Comparison of ENCODE assay signal across 21 mouse cellular contexts in genomic region chr5:110474156-110474555, GRCm38 (mm10). TPM values are rescaled to one million over a fixed set of nuclear protein-coding genes. Genes with fewer than 3 reads are reported as not detected.
DNase-seq lines count a peak whose midpoint lies in the region; ATAC-seq and TF ChIP-seq lines count a peak whose summit lies in the region.
"Had no signal": no experiment of that assay in that cellular context is flagged by ENCODE, and none has a peak within 500 bp of the region (broad histone marks: within the 10 kb centered on the region; RNA-seq: fewer than 3 reads in every experiment).

No protein-coding gene starts in this region.

- no peaks in the 10 kb centered on the region for H3K9me3 ChIP-seq in hindbrain, embryonic 10.5 days
- no peaks in the 10 kb centered on the region for H3K9me3 ChIP-seq in hindbrain, postnatal 0 days (ENCODE audit: low read length)
- H3K9me3 ChIP-seq: embryonic facial prominence, embryonic 12.5 days; embryonic facial prominence, embryonic 15.5 days; heart, embryonic 12.5 days; heart, embryonic 15.5 days had no signal

- H3K27me3 ChIP-seq in hindbrain, embryonic 10.5 days (ENCODE audit: insufficient read depth, poor library complexity, severe bottlenecking), result peaks cover 39% of the 10 kb centered on the region
- no peaks in the 10 kb centered on the region for H3K27me3 ChIP-seq in hindbrain, postnatal 0 days (ENCODE audit: insufficient read depth, low read length)

- no peak for ATAC-seq in hindbrain, postnatal 0 days
- ATAC-seq: forebrain, embryonic 14.5 days had no signal

- no peak overlapping the region for H3K9ac ChIP-seq in hindbrain, postnatal 0 days (replicated peaks; ENCODE audit: low read length)
- H3K9ac ChIP-seq: embryonic facial prominence, embryonic 12.5 days; embryonic facial prominence, embryonic 15.5 days; heart, embryonic 12.5 days; heart, embryonic 15.5 days; hindbrain, embryonic 14.5 days had no signal

- no peak for DNase-seq in hindbrain, embryonic 10.5 days (ENCODE audit: low spot score)
- no peak for DNase-seq in hindbrain, postnatal 0 days (ENCODE audit: low spot score)
- peak; percentile 32 for DNase-seq in ovary, postnatal 36 days (ENCODE audit: low spot score)
- no peak for DNase-seq in ovary, postnatal 10 days (ENCODE audit: low spot score)
- DNase-seq in testis, postnatal 14 days (ENCODE audit: low spot score), result peak; percentile 84
- no peak for DNase-seq in thymus, postnatal 10 days (ENCODE audit: low spot score in 2 of 2)
- DNase-seq: adrenal gland, postnatal 10 days; adrenal gland, postnatal 36 days; cerebellum, adult 18-20 months; cerebellum, adult 9-10 months; cerebellum, postnatal 14 days; gastrocnemius, postnatal 25 days; heart, adult 18-20 months; heart, postnatal 10 days; heart, postnatal 36 days had no signal

- H3K36me3 ChIP-seq in hindbrain, embryonic 10.5 days, result no peaks in the 10 kb centered on the region
- no peaks in the 10 kb centered on the region for H3K36me3 ChIP-seq in hindbrain, postnatal 0 days (ENCODE audit: insufficient read depth, low read length)
- H3K36me3 ChIP-seq: embryonic facial prominence, embryonic 12.5 days; embryonic facial prominence, embryonic 15.5 days; heart, embryonic 12.5 days; heart, embryonic 15.5 days had no signal

- no peak overlapping the region for H3K4me3 ChIP-seq in hindbrain, embryonic 10.5 days
- no peak overlapping the region for H3K4me3 ChIP-seq in hindbrain, postnatal 0 days (ENCODE audit: low read length)
- H3K4me3 ChIP-seq: embryonic facial prominence, embryonic 12.5 days; embryonic facial prominence, embryonic 15.5 days; heart, embryonic 12.5 days; heart, embryonic 15.5 days had no signal

- WGBS in hindbrain, embryonic 10.5 days, result 78% methylated on average over 11 of the region's 11 CpGs
- WGBS in hindbrain, postnatal 0 days, result 66% methylated on average over 11 of the region's 11 CpGs

- H3K4me1 ChIP-seq in hindbrain, embryonic 10.5 days (replicated peaks), result peaks cover 32% of the 10 kb centered on the region
- peaks cover 7% of the 10 kb centered on the region; the same call in 1 of the 2 replicates for H3K4me1 ChIP-seq in hindbrain, postnatal 0 days (ENCODE audit: insufficient read depth, low read length)
- H3K4me1 ChIP-seq: embryonic facial prominence, embryonic 15.5 days; heart, embryonic 12.5 days; heart, embryonic 15.5 days had no signal

- no peak overlapping the region for H3K4me2 ChIP-seq in hindbrain, postnatal 0 days (ENCODE audit: low read depth, low read length)
- H3K4me2 ChIP-seq: embryonic facial prominence, embryonic 12.5 days; embryonic facial prominence, embryonic 15.5 days; heart, embryonic 12.5 days; heart, embryonic 15.5 days; hindbrain, embryonic 14.5 days had no signal

- H3K27ac ChIP-seq in hindbrain, embryonic 10.5 days, result 0 out of 2 replicates have a peak overlapping the region, but pooled peaks have one; percentile 13
- no peak overlapping the region for H3K27ac ChIP-seq in hindbrain, postnatal 0 days
- H3K27ac ChIP-seq: embryonic facial prominence, embryonic 12.5 days; embryonic facial prominence, embryonic 15.5 days; heart, embryonic 15.5 days; hindbrain, embryonic 14.5 days had no signal

- TF ChIP-seq CTCF in hindbrain, postnatal 0 days (IDR thresholded peaks at IDR 0.05; ENCODE audit: low read depth), result no peak

RNA-seq across cellular contexts. Expression of gene Fbrsl1, which starts 25.9 kb away (rescaled TPM):
- 14.9 and 19.2 TPM in 2 replicates for polyA plus RNA-seq in hindbrain, embryonic 10.5 days (2016; fragmentation: Nextera tagmentation; extraction: Ambion mirVana)
- total RNA-seq in hindbrain, postnatal 0 days (2014; rRNA removed), result 38.0 and 41.1 TPM in 2 replicates
- 15.4 and 18.8 TPM in 2 replicates for polyA plus RNA-seq in hindbrain, postnatal 0 days (2015; fragmentation: Nextera tagmentation; extraction: Ambion mirVana)

Comparison
In these comparisons a context has a peak if more than half of its experiments do, and no peak if none do; other contexts are left out.
1. DNase-seq: peak in ovary, postnatal 36 days (single experiment) and testis, postnatal 14 days (single experiment); none in hindbrain, embryonic 10.5 days (single experiment), hindbrain, postnatal 0 days (single experiment), ovary, postnatal 10 days (single experiment) and thymus, postnatal 10 days (0 of 2).